Mouse (Mus musculus): ENCODE measurements at regions not wholly inside any gene's neighbourhood (a gene's known extent, or its start where the extent isn't known, plus 50 kb on each side); places are given as distances from the start of the nearest gene placed in this dataset.

- Histone ChIP-seq H3K4me1 (no peaks in the 10 kb centered on the region), H3K27ac (no peak overlapping the region), H3K27me3 (ENCODE audit: low read depth, poor library complexity, severe bottlenecking) (no peaks in the 10 kb centered on the region), H3K9me3 (replicated peaks) (no peaks in the 10 kb centered on the region), H3K36me3 (no peaks in the 10 kb centered on the region), H3K4me3 (no peak overlapping the region)
- no peak for DNase-seq (ENCODE audit: low spot score)
- WGBS: 88% methylated on average over 5 of the region's 5 CpGs
Observed at GRCm38 (mm10) chr13:116619105-116619504, 309.6 kb upstream of the Isl1 start.

- H3K9me3 ChIP-seq (replicated peaks): no peaks in the 10 kb centered on the region
- H3K27ac ChIP-seq: no peak overlapping the region
- no peak for DNase-seq (ENCODE audit: low spot score)
- no peak overlapping the region for H3K4me3 ChIP-seq
- H3K4me1 ChIP-seq: no peaks in the 10 kb centered on the region
- WGBS: 91% methylated on average over 4 of the region's 4 CpGs
- H3K36me3 ChIP-seq: no peaks in the 10 kb centered on the region
- no peaks in the 10 kb centered on the region for H3K27me3 ChIP-seq (ENCODE audit: low read depth, poor library complexity, severe bottlenecking)
Observed at GRCm38 (mm10) chr13:116596346-116596745, 286.9 kb upstream of the Isl1 start.

GRCm38 (mm10) chr13:116595512-116595911 is 286.0 kb upstream of the Isl1 start:
- DNase-seq (ENCODE audit: low spot score): no peak
- WGBS: 94% methylated on average over 2 of the region's 2 CpGs

GRCm38 (mm10) chr13:116575958-116576335 is 266.5 kb upstream of the Isl1 start:
- no peaks in the 10 kb centered on the region for H3K36me3 ChIP-seq
- H3K9me3 ChIP-seq (replicated peaks): no peaks in the 10 kb centered on the region
- no peak overlapping the region for H3K4me3 ChIP-seq
- H3K4me1 ChIP-seq: no peaks in the 10 kb centered on the region
- no peak overlapping the region for H3K27ac ChIP-seq
- H3K27me3 ChIP-seq (ENCODE audit: low read depth, poor library complexity, severe bottlenecking): no peaks in the 10 kb centered on the region
- DNase-seq (ENCODE audit: low spot score): no peak

More at GRCm38 (mm10) chr13:116595512-116595911, 286.0 kb upstream of the Isl1 start:
- no peaks in the 10 kb centered on the region for H3K36me3 ChIP-seq
- H3K9me3 ChIP-seq (replicated peaks): no peaks in the 10 kb centered on the region
- no peaks in the 10 kb centered on the region for H3K27me3 ChIP-seq (ENCODE audit: low read depth, poor library complexity, severe bottlenecking)
- H3K27ac ChIP-seq: no peak overlapping the region
- no peak overlapping the region for H3K4me3 ChIP-seq
- no peaks in the 10 kb centered on the region for H3K4me1 ChIP-seq

GRCm38 (mm10) chr13:116575274-116575957 is 265.9 kb upstream of the Isl1 start:
- DNase-seq (ENCODE audit: low spot score): no peak
- WGBS: 81% methylated on average over 11 of the region's 11 CpGs
- no peaks in the 10 kb centered on the region for H3K27me3 ChIP-seq (ENCODE audit: low read depth, poor library complexity, severe bottlenecking)

GRCm38 (mm10) chr13:116555053-116555452 is 245.6 kb upstream of the Isl1 start:
- DNase-seq (ENCODE audit: low spot score): no peak

More at GRCm38 (mm10) chr13:116575274-116575957, 265.9 kb upstream of the Isl1 start:
- Histone ChIP-seq H3K27ac (no peak overlapping the region), H3K4me1 (no peaks in the 10 kb centered on the region), H3K36me3 (no peaks in the 10 kb centered on the region), H3K4me3 (no peak overlapping the region), H3K9me3 (replicated peaks) (no peaks in the 10 kb centered on the region)

GRCm38 (mm10) chr13:116535211-116535610 is 225.7 kb upstream of the Isl1 start:
- DNase-seq (ENCODE audit: low spot score): no peak
- no peaks in the 10 kb centered on the region for H3K27me3 ChIP-seq (ENCODE audit: low read depth, poor library complexity, severe bottlenecking)
- H3K36me3 ChIP-seq: no peaks in the 10 kb centered on the region
- no peak overlapping the region for H3K4me3 ChIP-seq
- WGBS: 95% methylated on average over 3 of the region's 3 CpGs
- no peaks in the 10 kb centered on the region for H3K4me1 ChIP-seq
- H3K27ac ChIP-seq: no peak overlapping the region
- H3K9me3 ChIP-seq (replicated peaks): no peaks in the 10 kb centered on the region

More at GRCm38 (mm10) chr13:116555053-116555452, 245.6 kb upstream of the Isl1 start:
- 49% methylated on average over 4 of the region's 4 CpGs for WGBS
- no peaks in the 10 kb centered on the region for H3K36me3 ChIP-seq
- H3K9me3 ChIP-seq (replicated peaks): no peaks in the 10 kb centered on the region
- H3K27me3 ChIP-seq (ENCODE audit: low read depth, poor library complexity, severe bottlenecking): no peaks in the 10 kb centered on the region
- H3K27ac ChIP-seq: no peak overlapping the region
- no peak overlapping the region for H3K4me3 ChIP-seq
- no peaks in the 10 kb centered on the region for H3K4me1 ChIP-seq

GRCm38 (mm10) chr13:116533163-116533562 is 223.7 kb upstream of the Isl1 start:
- 93% methylated on average over 3 of the region's 3 CpGs for WGBS
- H3K27ac ChIP-seq: no peak overlapping the region
- no peaks in the 10 kb centered on the region for H3K36me3 ChIP-seq
- H3K9me3 ChIP-seq (replicated peaks): no peaks in the 10 kb centered on the region
- H3K4me3 ChIP-seq: no peak overlapping the region
- DNase-seq (ENCODE audit: low spot score): no peak
- H3K27me3 ChIP-seq (ENCODE audit: low read depth, poor library complexity, severe bottlenecking): no peaks in the 10 kb centered on the region
- no peaks in the 10 kb centered on the region for H3K4me1 ChIP-seq

GRCm38 (mm10) chr13:116528289-116528688 is 218.8 kb upstream of the Isl1 start:
- DNase-seq (ENCODE audit: low spot score): no peak
- Histone ChIP-seq H3K4me3 (no peak overlapping the region), H3K9me3 (replicated peaks) (no peaks in the 10 kb centered on the region), H3K36me3 (no peaks in the 10 kb centered on the region), H3K27ac (no peak overlapping the region), H3K27me3 (ENCODE audit: low read depth, poor library complexity, severe bottlenecking) (no peaks in the 10 kb centered on the region), H3K4me1 (peaks cover 6% of the 10 kb centered on the region)
- WGBS: 15% methylated on average over 1 of the region's 1 CpGs

- DNase-seq (ENCODE audit: low spot score): no peak
- WGBS: 66% methylated on average over 7 of the region's 7 CpGs
- Histone ChIP-seq H3K4me3 (no peak overlapping the region), H3K36me3 (no peaks in the 10 kb centered on the region), H3K9me3 (replicated peaks) (no peaks in the 10 kb centered on the region), H3K27me3 (ENCODE audit: low read depth, poor library complexity, severe bottlenecking) (no peaks in the 10 kb centered on the region), H3K4me1 (peaks cover 6% of the 10 kb centered on the region), H3K27ac (no peak overlapping the region)
Observed at GRCm38 (mm10) chr13:116527037-116527436, 217.5 kb upstream of the Isl1 start.

- Histone ChIP-seq H3K9me3 (replicated peaks) (no peaks in the 10 kb centered on the region), H3K27me3 (ENCODE audit: low read depth, poor library complexity, severe bottlenecking) (no peaks in the 10 kb centered on the region), H3K4me3 (no peak overlapping the region), H3K4me1 (peaks cover 6% of the 10 kb centered on the region), H3K36me3 (no peaks in the 10 kb centered on the region), H3K27ac (0 out of 2 replicates have a peak overlapping the region, but pooled peaks have one; percentile 19)
- no peak for DNase-seq (ENCODE audit: low spot score)
- 6% methylated on average over 8 of the region's 8 CpGs for WGBS
Observed at GRCm38 (mm10) chr13:116523713-116524303, 214.3 kb upstream of the Isl1 start.

- Histone ChIP-seq H3K36me3 (no peaks in the 10 kb centered on the region), H3K27me3 (ENCODE audit: low read depth, poor library complexity, severe bottlenecking) (no peaks in the 10 kb centered on the region), H3K4me1 (peaks cover 13% of the 10 kb centered on the region), H3K27ac (no peak overlapping the region), H3K9me3 (replicated peaks) (no peaks in the 10 kb centered on the region), H3K4me3 (peak overlapping the region; percentile 25; the same call in 1 of the 2 replicates)
- no peak for DNase-seq (ENCODE audit: low spot score)
- 8% methylated on average over 13 of the region's 13 CpGs for WGBS
Observed at GRCm38 (mm10) chr13:116514640-116515311, 205.3 kb upstream of the Isl1 start.

- H3K4me1 ChIP-seq: peaks cover 13% of the 10 kb centered on the region
- no peaks in the 10 kb centered on the region for H3K27me3 ChIP-seq (ENCODE audit: low read depth, poor library complexity, severe bottlenecking)
- H3K9me3 ChIP-seq (replicated peaks): no peaks in the 10 kb centered on the region
- WGBS: 53% methylated on average over 7 of the region's 7 CpGs
- no peak for DNase-seq (ENCODE audit: low spot score)
- H3K4me3 ChIP-seq: peak overlapping the region; percentile 25; the same call in 1 of the 2 replicates
- H3K36me3 ChIP-seq: no peaks in the 10 kb centered on the region
- H3K27ac ChIP-seq: no peak overlapping the region
Observed at GRCm38 (mm10) chr13:116514256-116514639, 204.8 kb upstream of the Isl1 start.

All from limb, embryonic 10.5 days (tissue).